Mouse (Mus musculus) kidney, embryonic 15.5 days (tissue): Measurements from ENCODE around the gene Ankrd33b. TPM values are rescaled to one million over a fixed set of nuclear protein-coding genes. Genes with fewer than 3 reads are reported as not detected.
A peak's percentile ranks its signal among the peaks of the same experiment; 100 is the strongest.

Experiments
- ATAC-seq: fragments of 200-750 bp; cut with Nextera tagmentation; replicated peaks from 2 replicates; pipeline ENCODE4 v1.8.0; 2017; ENCODE audit warnings: moderate TSS enrichment; ENCODE audit not compliant: low FRiP score
- H3K27ac ChIP-seq: fragments of 300-500 bp; sonication (generic); 2 replicates; pipeline ENCODE4 v1.5.1; 2015; ENCODE audit warnings: mild to moderate bottlenecking, inconsistent platforms
- H3K27me3 ChIP-seq: fragments of 300-500 bp; sonication (generic); 2 replicates; pipeline ENCODE4 v1.6.1; 2015; ENCODE audit warnings: inconsistent platforms
- H3K36me3 ChIP-seq: fragments of 300-500 bp; sonication (generic); 2 replicates; pipeline ENCODE4 v1.6.1; 2015; ENCODE audit warnings: inconsistent platforms
- H3K4me1 ChIP-seq: fragments of 300-500 bp; sonication (generic); 2 replicates; pipeline ENCODE4 v1.6.1; 2015; ENCODE audit warnings: inconsistent platforms
- H3K4me2 ChIP-seq: fragments of 300-500 bp; sonication (generic); 2 replicates; pipeline ENCODE4 v1.6.1; 2015; ENCODE audit warnings: moderate library complexity, mild to moderate bottlenecking, inconsistent platforms
- H3K4me3 ChIP-seq: fragments of 300-500 bp; sonication (generic); replicated peaks from 2 replicates; pipeline ENCODE4 v1.5.1; 2015; ENCODE audit warnings: mild to moderate bottlenecking, inconsistent platforms
- H3K9ac ChIP-seq: fragments of 300-500 bp; sonication (generic); 2 replicates; pipeline ENCODE4 v1.6.1; 2015; ENCODE audit warnings: mild to moderate bottlenecking, inconsistent platforms
- H3K9me3 ChIP-seq: fragments of 300-500 bp; sonication (generic); replicated peaks from 2 replicates; pipeline ENCODE4 v1.6.1; 2016; ENCODE audit warnings: inconsistent platforms
- WGBS: fragments of 180-500 bp; shearing (Covaris S2); methylation state at CpG from one replicate; pipeline ENCODE4 v1.1.7; 2015; ENCODE audit warnings: mixed read lengths; 5-methylcytosine and 5-hydroxymethylcytosine counted together
- polyA plus RNA-seq: library from polyadenylated mRNA; unstranded; fragments of >200 nt; fragmentation: Nextera tagmentation; extraction: Ambion mirVana; gene quantifications from 2 replicates; pipeline ENCODE4 v1.2.1, GENCODE M21; 2015

Gene Ankrd33b
- polyA plus RNA-seq, 1 experiment from 2014 or later = 6.2 TPM

GRCm38 (mm10) chr15:31292627-31293026 lies 74.9 kb downstream of the Ankrd33b start:
- no peak overlapping the region for H3K27ac ChIP-seq
- no peaks in the 10 kb centered on the region for H3K36me3 ChIP-seq
- H3K27me3 ChIP-seq = peaks cover 32% of the 10 kb centered on the region
- H3K9ac ChIP-seq = no peak overlapping the region
- peak; percentile 38; the same call in 1 of the 2 replicates for ATAC-seq
- no peak overlapping the region for H3K4me2 ChIP-seq
- WGBS = 18% methylated on average over 3 of the region's 3 CpGs
- no peaks in the 10 kb centered on the region; the same call in 1 of the 2 replicates for H3K9me3 ChIP-seq
- H3K4me1 ChIP-seq = peaks cover 21% of the 10 kb centered on the region
- H3K4me3 ChIP-seq = no peak overlapping the region

GRCm38 (mm10) chr15:31285695-31286094 lies 81.8 kb downstream of the Ankrd33b start:
- no peak for ATAC-seq
- 81% methylated on average over 3 of the region's 3 CpGs for WGBS

DNA sequence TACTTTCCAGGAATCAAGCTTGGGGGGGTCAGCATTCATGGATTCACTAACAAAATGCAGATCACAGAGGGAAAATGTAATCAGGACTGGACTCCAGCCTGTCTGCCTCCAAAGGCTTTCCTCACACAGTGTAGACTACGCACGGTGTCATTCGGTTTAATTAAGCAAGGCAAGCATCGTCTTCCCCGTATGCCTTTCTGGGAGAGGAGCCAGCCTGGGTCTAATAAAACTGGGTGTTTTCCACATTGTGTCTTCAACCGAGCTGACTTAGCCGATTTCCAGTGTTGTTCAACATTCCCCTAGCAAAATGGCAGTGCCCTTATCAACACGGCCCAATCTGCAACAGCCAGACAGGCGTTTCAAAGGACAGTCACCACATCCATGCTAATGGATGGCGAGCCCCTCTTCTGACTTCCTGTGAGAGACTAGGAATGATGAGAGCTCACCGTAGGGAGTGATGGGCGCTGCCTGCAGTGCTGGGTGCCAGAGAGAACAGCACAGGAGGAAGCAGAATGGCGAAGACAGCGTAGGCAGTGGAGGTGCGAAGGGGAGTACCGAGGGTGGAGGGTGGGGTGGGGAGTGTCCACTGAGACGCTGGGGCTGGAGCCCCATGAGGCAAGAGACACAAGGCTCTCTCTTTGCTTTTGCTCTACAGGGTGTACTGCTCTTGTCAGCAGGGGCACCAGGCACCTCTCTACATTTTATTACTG lies 82.4 kb downstream of the Ankrd33b start:
- Histone ChIP-seq H3K9me3 (no peaks in the 10 kb centered on the region; the same call in 1 of the 2 replicates), H3K4me1 (peaks cover 4% of the 10 kb centered on the region), H3K27me3 (no peaks in the 10 kb centered on the region), H3K27ac (no peak overlapping the region), H3K4me3 (no peak overlapping the region), H3K36me3 (no peaks in the 10 kb centered on the region), H3K9ac (no peak overlapping the region), H3K4me2 (no peak overlapping the region)
- no peak for ATAC-seq
- WGBS = 62% methylated on average over 17 of the region's 17 CpGs

More at GRCm38 (mm10) chr15:31285695-31286094, 81.8 kb downstream of the Ankrd33b start:
- Histone ChIP-seq H3K36me3 (no peaks in the 10 kb centered on the region), H3K27me3 (no peaks in the 10 kb centered on the region), H3K4me2 (no peak overlapping the region), H3K4me1 (no peaks in the 10 kb centered on the region), H3K9me3 (no peaks in the 10 kb centered on the region; the same call in 1 of the 2 replicates), H3K9ac (no peak overlapping the region), H3K4me3 (no peak overlapping the region), H3K27ac (no peak overlapping the region)

DNA sequence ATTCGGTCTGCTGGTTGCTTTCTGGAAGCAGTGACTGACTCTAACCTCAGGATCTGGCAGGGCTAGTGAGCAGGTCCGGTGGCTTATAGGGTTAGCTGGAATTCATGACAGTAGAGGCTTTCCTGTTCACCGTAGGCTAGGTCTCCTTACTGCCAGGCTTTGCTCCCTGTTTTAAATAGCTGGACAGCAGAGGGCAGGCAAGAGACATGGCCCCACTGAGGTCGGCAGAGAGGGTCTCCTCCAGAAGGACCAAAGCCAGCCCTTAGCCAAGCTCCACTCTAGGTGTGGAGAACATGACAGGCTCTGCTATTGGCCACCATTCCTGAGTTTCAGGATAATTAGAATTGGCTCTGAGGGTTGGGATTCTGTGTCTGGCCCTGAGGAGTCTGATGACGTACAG lies 83.4 kb downstream of the Ankrd33b start:
- Histone ChIP-seq H3K9ac (no peak overlapping the region), H3K4me3 (no peak overlapping the region), H3K36me3 (no peaks in the 10 kb centered on the region), H3K4me2 (no peak overlapping the region), H3K4me1 (peaks cover 13% of the 10 kb centered on the region), H3K27ac (no peak overlapping the region), H3K27me3 (no peaks in the 10 kb centered on the region), H3K9me3 (no peaks in the 10 kb centered on the region; the same call in 1 of the 2 replicates)
- no peak for ATAC-seq
- 72% methylated on average over 5 of the region's 5 CpGs for WGBS

DNA sequence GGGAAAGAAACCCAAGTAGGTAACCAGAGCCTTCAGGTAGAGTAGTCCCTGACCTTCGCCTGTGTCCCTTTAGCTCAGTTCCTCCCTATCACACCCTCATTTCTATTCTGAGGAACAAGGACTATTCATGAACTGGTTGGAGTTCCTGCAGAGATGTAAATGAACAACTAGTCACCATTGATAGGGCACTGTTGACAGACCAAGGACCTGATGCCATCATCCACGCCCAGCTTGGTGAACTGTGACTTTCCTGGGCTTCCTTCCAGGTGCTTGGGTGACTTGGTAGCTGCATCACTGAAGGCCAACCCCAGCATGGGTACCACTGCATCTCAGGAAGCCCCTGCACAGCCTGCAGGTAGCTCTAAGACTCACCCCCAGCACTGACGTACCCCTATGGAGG lies 85.2 kb downstream of the Ankrd33b start:
- no peak for ATAC-seq
- 70% methylated on average over 3 of the region's 3 CpGs for WGBS
- H3K9ac ChIP-seq = no peak overlapping the region

GRCm38 (mm10) chr15:31281830-31282229 lies 85.7 kb downstream of the Ankrd33b start:
- ATAC-seq = no peak
- Histone ChIP-seq H3K9ac (no peak overlapping the region), H3K27me3 (no peaks in the 10 kb centered on the region), H3K4me3 (no peak overlapping the region), H3K27ac (no peak overlapping the region), H3K4me2 (no peak overlapping the region), H3K36me3 (no peaks in the 10 kb centered on the region), H3K4me1 (peaks cover 17% of the 10 kb centered on the region), H3K9me3 (no peaks in the 10 kb centered on the region)
- 77% methylated on average over 13 of the region's 13 CpGs for WGBS

More for the DNA sequence above, 85.2 kb downstream of the Ankrd33b start:
- Histone ChIP-seq H3K4me3 (no peak overlapping the region), H3K27ac (no peak overlapping the region), H3K36me3 (no peaks in the 10 kb centered on the region), H3K4me2 (no peak overlapping the region), H3K9me3 (no peaks in the 10 kb centered on the region), H3K27me3 (no peaks in the 10 kb centered on the region), H3K4me1 (peaks cover 17% of the 10 kb centered on the region)

DNA sequence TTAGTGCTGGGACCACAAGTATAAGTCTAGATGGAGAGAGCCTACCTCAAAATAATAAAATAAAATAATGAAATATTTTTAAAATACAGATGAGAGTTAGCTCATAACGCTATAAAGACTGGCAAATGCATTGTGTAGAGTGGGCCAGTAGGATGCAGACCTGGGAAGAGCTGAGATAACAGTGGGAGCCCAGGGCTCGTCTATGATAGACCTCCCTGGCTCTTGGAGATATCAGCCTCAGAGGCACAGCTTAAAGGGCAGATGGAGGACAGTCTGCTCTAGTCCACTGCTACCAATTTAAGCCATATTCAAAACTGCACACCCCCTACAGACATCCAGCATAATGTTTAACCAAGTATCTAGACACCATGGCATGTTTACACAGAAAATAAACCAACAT lies 86.8 kb downstream of the Ankrd33b start:
- Histone ChIP-seq H3K9ac (no peak overlapping the region), H3K4me3 (no peak overlapping the region), H3K9me3 (no peaks in the 10 kb centered on the region), H3K4me2 (no peak overlapping the region), H3K27me3 (no peaks in the 10 kb centered on the region), H3K27ac (no peak overlapping the region), H3K4me1 (peaks cover 17% of the 10 kb centered on the region), H3K36me3 (no peaks in the 10 kb centered on the region)
- ATAC-seq = no peak
- WGBS = 77% methylated on average over 2 of the region's 2 CpGs

GRCm38 (mm10) chr15:31280059-31280458 lies 87.5 kb downstream of the Ankrd33b start:
- H3K9me3 ChIP-seq = no peaks in the 10 kb centered on the region
- no peak overlapping the region for H3K4me2 ChIP-seq
- 86% methylated on average over 5 of the region's 5 CpGs for WGBS
- no peaks in the 10 kb centered on the region for H3K36me3 ChIP-seq
- no peak overlapping the region for H3K4me3 ChIP-seq
- no peak overlapping the region for H3K9ac ChIP-seq
- peaks cover 17% of the 10 kb centered on the region for H3K4me1 ChIP-seq
- no peaks in the 10 kb centered on the region for H3K27me3 ChIP-seq
- no peak overlapping the region for H3K27ac ChIP-seq
- no peak for ATAC-seq

- H3K4me1 ChIP-seq = peaks cover 17% of the 10 kb centered on the region
- H3K27me3 ChIP-seq = no peaks in the 10 kb centered on the region
- no peaks in the 10 kb centered on the region for H3K9me3 ChIP-seq
- H3K9ac ChIP-seq = no peak overlapping the region
- WGBS = 32% methylated on average over 6 of the region's 6 CpGs
- H3K4me2 ChIP-seq = no peak overlapping the region
- H3K36me3 ChIP-seq = peaks cover 4% of the 10 kb centered on the region
- 0 out of 2 replicates have a peak overlapping the region, but pooled peaks have one; percentile 25 for H3K27ac ChIP-seq
- peak; percentile 41; the same call in 1 of the 2 replicates for ATAC-seq
- no peak overlapping the region for H3K4me3 ChIP-seq
Measured at GRCm38 (mm10) chr15:31279577-31280004, 87.9 kb downstream of the Ankrd33b start.

DNA sequence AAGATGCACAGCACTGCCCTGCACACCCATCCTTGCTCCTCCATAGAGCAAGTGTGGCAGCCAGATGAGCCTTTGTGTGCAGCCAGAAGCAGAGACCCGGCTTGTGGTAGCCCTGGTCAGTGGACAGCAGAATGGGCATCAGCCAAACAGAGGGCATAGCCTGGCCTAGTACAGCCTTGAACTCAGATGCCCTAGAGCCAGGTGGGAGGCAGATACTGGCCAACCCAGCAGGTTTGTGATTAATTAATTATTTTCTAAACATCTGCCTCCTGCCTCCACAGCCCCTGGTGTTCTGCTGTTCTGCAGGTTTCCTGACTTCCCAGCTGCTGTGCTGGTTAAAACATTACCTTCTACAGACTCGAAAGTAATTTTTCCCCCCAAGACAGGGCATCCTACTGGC lies 88.4 kb downstream of the Ankrd33b start:
- H3K4me2 ChIP-seq = no peak overlapping the region
- WGBS = 45% methylated on average over 2 of the region's 2 CpGs
- H3K4me1 ChIP-seq = peaks cover 17% of the 10 kb centered on the region
- 0 out of 2 replicates have a peak overlapping the region, but pooled peaks have one; percentile 25 for H3K27ac ChIP-seq
- no peak overlapping the region for H3K9ac ChIP-seq
- H3K4me3 ChIP-seq = no peak overlapping the region
- no peak; the same call in 1 of the 2 replicates for ATAC-seq
- H3K27me3 ChIP-seq = no peaks in the 10 kb centered on the region
- peaks cover 9% of the 10 kb centered on the region for H3K36me3 ChIP-seq
- no peaks in the 10 kb centered on the region for H3K9me3 ChIP-seq

GRCm38 (mm10) chr15:31278090-31278489 lies 89.4 kb downstream of the Ankrd33b start:
- no peaks in the 10 kb centered on the region for H3K27me3 ChIP-seq
- H3K36me3 ChIP-seq = peaks cover 19% of the 10 kb centered on the region
- no peak overlapping the region for H3K9ac ChIP-seq
- H3K27ac ChIP-seq = no peak overlapping the region
- WGBS = 75% methylated on average over 4 of the region's 4 CpGs
- H3K9me3 ChIP-seq = no peaks in the 10 kb centered on the region
- no peak overlapping the region for H3K4me2 ChIP-seq
- H3K4me1 ChIP-seq = peaks cover 17% of the 10 kb centered on the region
- no peak overlapping the region for H3K4me3 ChIP-seq
- no peak for ATAC-seq

GRCm38 (mm10) chr15:31273509-31273908 lies 94.0 kb downstream of the Ankrd33b start:
- H3K4me3 ChIP-seq = no peak overlapping the region
- peaks cover 28% of the 10 kb centered on the region for H3K36me3 ChIP-seq
- H3K27me3 ChIP-seq = no peaks in the 10 kb centered on the region
- H3K4me1 ChIP-seq = no peaks in the 10 kb centered on the region
- 69% methylated on average over 10 of the region's 10 CpGs for WGBS
- no peak overlapping the region for H3K9ac ChIP-seq
- no peaks in the 10 kb centered on the region for H3K9me3 ChIP-seq
- no peak for ATAC-seq
- no peak overlapping the region for H3K27ac ChIP-seq
- H3K4me2 ChIP-seq = no peak overlapping the region
